Mouse (Mus musculus) lung, embryonic 15.5 days (tissue): Measurements from ENCODE around the gene Btbd3. TPM values are rescaled to one million over a fixed set of nuclear protein-coding genes. Genes with fewer than 3 reads are reported as not detected.

Experiments
- ATAC-seq: fragments of 200-750 bp; cut with Nextera tagmentation; 2 replicates; pipeline ENCODE4 v1.8.0; 2017; ENCODE audit warnings: moderate number of reproducible peaks, borderline replicate concordance; ENCODE audit not compliant: low FRiP score, low TSS enrichment; ENCODE audit errors: extremely low read depth
- H3K27ac ChIP-seq: fragments of 300-500 bp; sonication (generic); 2 replicates; pipeline ENCODE4 v1.5.1; 2015; ENCODE audit warnings: moderate library complexity, mild to moderate bottlenecking, inconsistent platforms
- H3K27me3 ChIP-seq: fragments of 300-500 bp; sonication (generic); 2 replicates; pipeline ENCODE4 v1.6.1; 2015; ENCODE audit warnings: inconsistent platforms
- H3K36me3 ChIP-seq: fragments of 300-500 bp; sonication (generic); 2 replicates; pipeline ENCODE4 v1.6.1; 2015; ENCODE audit warnings: inconsistent platforms
- H3K4me1 ChIP-seq: fragments of 300-500 bp; sonication (generic); 2 replicates; pipeline ENCODE4 v1.6.1; 2015; ENCODE audit warnings: inconsistent platforms
- H3K4me2 ChIP-seq: fragments of 300-500 bp; sonication (generic); 2 replicates; pipeline ENCODE4 v1.6.1; 2015; ENCODE audit warnings: inconsistent platforms, mild to moderate bottlenecking, moderate library complexity
- H3K4me3 ChIP-seq: fragments of 300-500 bp; sonication (generic); 2 replicates; pipeline ENCODE4 v1.5.1; 2015; ENCODE audit warnings: mild to moderate bottlenecking, inconsistent platforms
- H3K9ac ChIP-seq: fragments of 300-500 bp; sonication (generic); 2 replicates; pipeline ENCODE4 v1.6.1; 2015; ENCODE audit warnings: inconsistent platforms
- H3K9me3 ChIP-seq: fragments of 300-500 bp; sonication (generic); 2 replicates; pipeline ENCODE4 v1.6.1; 2016; ENCODE audit warnings: inconsistent platforms
- WGBS: fragments of 180-500 bp; shearing (Covaris S2); methylation state at CpG from one replicate; pipeline ENCODE4 v1.1.7; 2015; 5-methylcytosine and 5-hydroxymethylcytosine counted together
- polyA plus RNA-seq: library from polyadenylated mRNA; unstranded; fragments of >200 nt; fragmentation: Nextera tagmentation; extraction: Ambion mirVana; gene quantifications from 2 replicates; pipeline ENCODE4 v1.2.1, GENCODE M21; 2015

Btbd3 gene
- polyA plus RNA-seq, 1 experiment from 2014 or later: 35.8 TPM

GRCm38 (mm10) chr2:138406703-138407102 is 150.3 kb downstream of the Btbd3 start:
- H3K9me3 ChIP-seq: no peaks in the 10 kb centered on the region
- no peak overlapping the region for H3K4me2 ChIP-seq
- H3K36me3 ChIP-seq: no peaks in the 10 kb centered on the region
- H3K27ac ChIP-seq: no peak overlapping the region
- H3K4me3 ChIP-seq: no peak overlapping the region
- H3K4me1 ChIP-seq: peaks cover 4% of the 10 kb centered on the region; the same call in 1 of the 2 replicates
- H3K9ac ChIP-seq: no peak overlapping the region
- H3K27me3 ChIP-seq: no peaks in the 10 kb centered on the region
- ATAC-seq: no peak

GRCm38 (mm10) chr2:138412537-138412936 is 156.2 kb downstream of the Btbd3 start:
- Histone ChIP-seq H3K27ac (0 out of 2 replicates have a peak overlapping the region, but pooled peaks have one; percentile 2), H3K9ac (no peak overlapping the region), H3K9me3 (no peaks in the 10 kb centered on the region), H3K4me1 (peaks cover 10% of the 10 kb centered on the region; the same call in 1 of the 2 replicates), H3K27me3 (no peaks in the 10 kb centered on the region), H3K4me2 (no peak overlapping the region), H3K36me3 (no peaks in the 10 kb centered on the region), H3K4me3 (no peak overlapping the region)
- no peak for ATAC-seq
- 23% methylated on average over 5 of the region's 5 CpGs for WGBS

GRCm38 (mm10) chr2:138422321-138422720 is 166.0 kb downstream of the Btbd3 start:
- Histone ChIP-seq H3K4me2 (no peak overlapping the region), H3K9me3 (no peaks in the 10 kb centered on the region), H3K27ac (no peak overlapping the region), H3K4me3 (no peak overlapping the region), H3K36me3 (no peaks in the 10 kb centered on the region), H3K4me1 (no peaks in the 10 kb centered on the region), H3K9ac (no peak overlapping the region), H3K27me3 (no peaks in the 10 kb centered on the region)
- WGBS: 51% methylated on average over 2 of the region's 2 CpGs
- no peak for ATAC-seq

GRCm38 (mm10) chr2:138431991-138432390 is 175.6 kb downstream of the Btbd3 start:
- H3K4me1 ChIP-seq: no peaks in the 10 kb centered on the region
- no peak overlapping the region for H3K9ac ChIP-seq
- no peak overlapping the region for H3K4me3 ChIP-seq
- no peaks in the 10 kb centered on the region for H3K27me3 ChIP-seq
- H3K36me3 ChIP-seq: no peaks in the 10 kb centered on the region
- no peak for ATAC-seq
- H3K27ac ChIP-seq: no peak overlapping the region
- no peak overlapping the region for H3K4me2 ChIP-seq
- no peaks in the 10 kb centered on the region for H3K9me3 ChIP-seq
- 44% methylated on average over 2 of the region's 2 CpGs for WGBS

- Histone ChIP-seq H3K9me3 (no peaks in the 10 kb centered on the region), H3K4me2 (no peak overlapping the region)
- WGBS: 68% methylated on average over 3 of the region's 3 CpGs
Measured at GRCm38 (mm10) chr2:138446466-138446865, 190.1 kb downstream of the Btbd3 start.

GRCm38 (mm10) chr2:138446943-138447342 is 190.6 kb downstream of the Btbd3 start:
- no peak for ATAC-seq
- 65% methylated on average over 7 of the region's 7 CpGs for WGBS
- Histone ChIP-seq H3K9me3 (no peaks in the 10 kb centered on the region), H3K36me3 (no peaks in the 10 kb centered on the region), H3K27ac (no peak overlapping the region), H3K4me1 (no peaks in the 10 kb centered on the region), H3K4me3 (no peak overlapping the region), H3K4me2 (no peak overlapping the region), H3K27me3 (no peaks in the 10 kb centered on the region), H3K9ac (no peak overlapping the region)

More at GRCm38 (mm10) chr2:138446466-138446865, 190.1 kb downstream of the Btbd3 start:
- no peak overlapping the region for H3K9ac ChIP-seq
- no peak overlapping the region for H3K27ac ChIP-seq
- no peak overlapping the region for H3K4me3 ChIP-seq
- ATAC-seq: no peak
- H3K4me1 ChIP-seq: no peaks in the 10 kb centered on the region
- H3K27me3 ChIP-seq: no peaks in the 10 kb centered on the region
- H3K36me3 ChIP-seq: no peaks in the 10 kb centered on the region

GRCm38 (mm10) chr2:138447681-138448080 is 191.3 kb downstream of the Btbd3 start:
- H3K27me3 ChIP-seq: no peaks in the 10 kb centered on the region
- H3K9me3 ChIP-seq: no peaks in the 10 kb centered on the region
- H3K36me3 ChIP-seq: no peaks in the 10 kb centered on the region
- ATAC-seq: no peak
- no peaks in the 10 kb centered on the region for H3K4me1 ChIP-seq
- H3K27ac ChIP-seq: no peak overlapping the region
- 94% methylated on average over 3 of the region's 3 CpGs for WGBS
- H3K4me3 ChIP-seq: no peak overlapping the region
- H3K4me2 ChIP-seq: no peak overlapping the region
- no peak overlapping the region for H3K9ac ChIP-seq

- Histone ChIP-seq H3K9me3 (no peaks in the 10 kb centered on the region), H3K27me3 (no peaks in the 10 kb centered on the region), H3K9ac (no peak overlapping the region), H3K36me3 (no peaks in the 10 kb centered on the region), H3K27ac (no peak overlapping the region), H3K4me1 (no peaks in the 10 kb centered on the region), H3K4me3 (no peak overlapping the region), H3K4me2 (no peak overlapping the region)
- WGBS: 72% methylated on average over 22 of the region's 22 CpGs
- ATAC-seq: no peak
Measured at GRCm38 (mm10) chr2:138468046-138468572, 211.7 kb downstream of the Btbd3 start.

- Histone ChIP-seq H3K36me3 (no peaks in the 10 kb centered on the region), H3K4me1 (no peaks in the 10 kb centered on the region), H3K9ac (no peak overlapping the region), H3K27ac (no peak overlapping the region), H3K4me3 (no peak overlapping the region), H3K9me3 (no peaks in the 10 kb centered on the region), H3K4me2 (no peak overlapping the region), H3K27me3 (no peaks in the 10 kb centered on the region)
- 73% methylated on average over 5 of the region's 5 CpGs for WGBS
- ATAC-seq: no peak
Measured at GRCm38 (mm10) chr2:138473407-138473806, 217.0 kb downstream of the Btbd3 start.

GRCm38 (mm10) chr2:138476486-138476885 is 220.1 kb downstream of the Btbd3 start:
- ATAC-seq: no peak
- no peak overlapping the region for H3K4me3 ChIP-seq
- WGBS: 85% methylated on average over 3 of the region's 3 CpGs
- H3K27me3 ChIP-seq: no peaks in the 10 kb centered on the region
- H3K9me3 ChIP-seq: no peaks in the 10 kb centered on the region
- H3K4me2 ChIP-seq: no peak overlapping the region
- H3K27ac ChIP-seq: no peak overlapping the region
- no peaks in the 10 kb centered on the region for H3K36me3 ChIP-seq
- no peaks in the 10 kb centered on the region for H3K4me1 ChIP-seq
- H3K9ac ChIP-seq: no peak overlapping the region

GRCm38 (mm10) chr2:138477278-138477677 is 220.9 kb downstream of the Btbd3 start:
- no peaks in the 10 kb centered on the region for H3K9me3 ChIP-seq
- no peak overlapping the region for H3K4me3 ChIP-seq
- H3K9ac ChIP-seq: no peak overlapping the region
- H3K27ac ChIP-seq: no peak overlapping the region
- no peaks in the 10 kb centered on the region for H3K4me1 ChIP-seq
- H3K27me3 ChIP-seq: no peaks in the 10 kb centered on the region
- 92% methylated on average over 5 of the region's 5 CpGs for WGBS
- H3K4me2 ChIP-seq: no peak overlapping the region
- no peaks in the 10 kb centered on the region for H3K36me3 ChIP-seq
- ATAC-seq: no peak

- Histone ChIP-seq H3K27ac (no peak overlapping the region), H3K4me3 (no peak overlapping the region), H3K9ac (no peak overlapping the region), H3K9me3 (no peaks in the 10 kb centered on the region), H3K4me1 (no peaks in the 10 kb centered on the region), H3K36me3 (no peaks in the 10 kb centered on the region), H3K27me3 (no peaks in the 10 kb centered on the region), H3K4me2 (no peak overlapping the region)
- 58% methylated on average over 3 of the region's 3 CpGs for WGBS
- ATAC-seq: no peak
Measured at GRCm38 (mm10) chr2:138482541-138482940, 226.2 kb downstream of the Btbd3 start.

GRCm38 (mm10) chr2:138484871-138485270 is 228.5 kb downstream of the Btbd3 start:
- Histone ChIP-seq H3K4me3 (no peak overlapping the region), H3K9me3 (no peaks in the 10 kb centered on the region), H3K4me1 (no peaks in the 10 kb centered on the region), H3K9ac (no peak overlapping the region), H3K36me3 (no peaks in the 10 kb centered on the region), H3K27ac (no peak overlapping the region), H3K4me2 (no peak overlapping the region), H3K27me3 (no peaks in the 10 kb centered on the region)
- ATAC-seq: no peak
- WGBS: 80% methylated on average over 4 of the region's 4 CpGs
